Mouse (Mus musculus): ENCODE measurements around the gene Mkrn2os. TPM values are rescaled to one million over a fixed set of nuclear protein-coding genes. Genes with fewer than 3 reads are reported as not detected.

The Mkrn2os gene
- total RNA-seq, 2 experiments from 2014 or later: not detected

GRCm38 (mm10) chr6:115583430-115584125 is 8.8 kb downstream of the Mkrn2os start:
- no peak for DNase-seq (ENCODE audit: low spot score in 2 of 2)

- DNase-seq (ENCODE audit: low spot score in 2 of 2): no peak
Observed at GRCm38 (mm10) chr6:115582328-115583115, 9.9 kb downstream of the Mkrn2os start.

- no peak for DNase-seq (ENCODE audit: low spot score in 2 of 2)
Observed at GRCm38 (mm10) chr6:115580810-115581209, 11.6 kb downstream of the Mkrn2os start.

- DNase-seq (ENCODE audit: low spot score in 2 of 2): no peak
Observed at GRCm38 (mm10) chr6:115577941-115578340, 14.4 kb downstream of the Mkrn2os start.

GRCm38 (mm10) chr6:115577407-115577806 is 15.0 kb downstream of the Mkrn2os start:
- no peak for DNase-seq (ENCODE audit: low spot score in 2 of 2)

GRCm38 (mm10) chr6:115574171-115574570 is 18.2 kb downstream of the Mkrn2os start:
- no peak for DNase-seq (ENCODE audit: low spot score in 2 of 2)

- no peak for DNase-seq (ENCODE audit: low spot score in 2 of 2)
Observed at GRCm38 (mm10) chr6:115565479-115566045, 26.8 kb downstream of the Mkrn2os start.

GRCm38 (mm10) chr6:115559651-115560632 is 32.4 kb downstream of the Mkrn2os start:
- peak in 1 of 2 experiments; percentile 22 for DNase-seq (ENCODE audit: low spot score in 2 of 2)

- DNase-seq (ENCODE audit: low spot score in 2 of 2): no peak
Observed at GRCm38 (mm10) chr6:115558176-115558575, 34.2 kb downstream of the Mkrn2os start.

GRCm38 (mm10) chr6:115555485-115555884 is 36.9 kb downstream of the Mkrn2os start:
- no peak for DNase-seq (ENCODE audit: low spot score in 2 of 2)

- DNase-seq (ENCODE audit: low spot score in 2 of 2): peak; percentile 37 to 42
Observed at GRCm38 (mm10) chr6:115546276-115546675, 46.1 kb downstream of the Mkrn2os start.

GRCm38 (mm10) chr6:115544442-115544970 is 47.9 kb downstream of the Mkrn2os start, which contains the start of gene Tsen2:
Tsen2 (plus strand) TSS chr6:115544664.
- DNase-seq (ENCODE audit: low spot score in 2 of 2): peak; percentile 94 to 97

- no peak for DNase-seq (ENCODE audit: low spot score in 2 of 2)
Observed at GRCm38 (mm10) chr6:115542341-115542740, 50.0 kb downstream of the Mkrn2os start.

- DNase-seq (ENCODE audit: low spot score in 2 of 2): no peak
Observed at GRCm38 (mm10) chr6:115541676-115542275, 50.6 kb downstream of the Mkrn2os start.

GRCm38 (mm10) chr6:115538645-115539429 is 53.5 kb downstream of the Mkrn2os start:
- DNase-seq (ENCODE audit: low spot score in 2 of 2): peak; percentile 78 to 80

GRCm38 (mm10) chr6:115536169-115536568 is 56.2 kb downstream of the Mkrn2os start:
- DNase-seq (ENCODE audit: low spot score in 2 of 2): no peak

GRCm38 (mm10) chr6:115534617-115535016 is 57.8 kb downstream of the Mkrn2os start:
- no peak for DNase-seq (ENCODE audit: low spot score in 2 of 2)
